Mouse (Mus musculus): ENCODE results near the gene Phc2. TPM values are rescaled to one million over a fixed set of nuclear protein-coding genes. Genes with fewer than 3 reads are reported as not detected.
"Not testable (repeated sequence)": the region's sequence is repeated elsewhere in the genome, so short reads cannot be mapped to it uniquely, and the experiment has no call there.

Gene Phc2
- 100 to 1,000 TPM in 1 of 2 experiments, 10 to 100 TPM in 1; 99.6 to 102 TPM for total RNA-seq (2021)
- long read RNA-seq, transcript Phc2-202 (7 exons, 2,535 nt): major isoform, 117 of 205 reads
- long read RNA-seq, transcript Phc2-201 (15 exons, 3,949 nt): minor isoform, 13 of 205 reads
- long read RNA-seq, partial matches to known transcripts: 18 of 205 reads
- long read RNA-seq, other reads (novel, unspliced or antisense): 56 of 205 reads

DNA sequence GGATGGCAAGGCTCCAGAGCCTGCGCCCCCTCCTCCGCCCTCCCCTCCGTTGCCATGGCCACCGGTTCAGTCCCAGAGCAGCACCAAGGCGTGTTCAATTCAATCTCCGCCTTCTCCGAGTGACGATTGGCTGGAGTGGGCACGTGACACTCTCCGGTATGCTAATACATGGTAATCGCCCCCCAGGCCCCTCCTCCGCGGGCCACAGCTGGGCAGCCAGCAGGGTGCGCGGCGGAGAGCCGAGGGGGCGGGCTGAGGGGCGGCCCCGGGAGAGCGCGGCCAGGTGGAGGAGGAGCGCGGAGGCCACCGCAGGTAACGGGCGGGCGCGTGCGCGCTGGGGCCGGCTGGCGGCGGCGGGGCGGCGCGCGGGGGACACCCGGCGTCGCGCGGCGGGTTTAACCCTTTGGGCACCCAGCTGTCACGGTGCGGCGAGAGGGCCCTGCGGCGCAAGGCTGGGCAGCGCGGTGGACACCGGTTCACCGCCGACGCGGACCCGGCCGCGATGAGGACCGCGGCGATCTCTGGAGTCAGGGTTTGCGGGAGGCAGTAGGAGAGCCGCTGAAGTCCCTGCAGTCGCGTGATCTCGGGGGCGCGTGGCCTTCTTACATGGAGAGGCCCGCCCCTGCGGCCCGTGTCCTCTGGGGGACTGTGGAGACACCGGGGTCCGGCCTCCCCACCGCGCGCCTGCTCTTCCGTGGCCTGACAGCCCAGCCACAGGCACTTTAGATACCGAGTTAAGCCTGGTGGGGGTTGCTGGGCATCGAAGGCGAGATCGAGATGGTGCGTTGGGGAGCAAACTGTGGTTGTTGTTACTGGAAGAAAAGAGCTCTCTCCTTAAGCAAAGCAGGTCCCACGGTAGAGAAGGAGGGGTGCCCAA lies at the start of gene Phc2:
Gene Phc2, plus strand, starts transcription at position 198 of the 877 bp plus-strand sequence.
- DNase-seq (ENCODE audit: low spot score in 2 of 2): peak; percentile 94 to 98

DNA sequence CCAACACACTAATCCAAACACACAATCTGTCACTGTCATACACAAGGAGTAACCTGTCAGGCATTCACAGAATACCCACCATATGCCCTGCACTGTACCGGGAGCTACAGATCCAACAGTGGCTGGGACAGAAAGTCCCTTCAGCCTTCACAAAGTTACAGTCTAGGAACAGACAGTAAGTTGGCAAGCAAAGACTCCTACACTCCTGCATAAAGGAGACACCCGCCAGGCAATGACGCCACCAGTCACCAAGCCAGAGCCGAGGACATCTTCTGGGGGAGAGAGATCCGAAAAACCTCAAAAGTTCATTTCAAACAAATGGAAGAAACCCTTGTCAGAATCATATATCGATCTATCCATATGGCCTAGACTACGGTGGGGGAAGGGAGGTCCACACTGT lies 47.9 kb upstream of the Phc2 start:
- DNase-seq (ENCODE audit: low spot score in 2 of 2): peak in 1 of 2 experiments; percentile 73

DNA sequence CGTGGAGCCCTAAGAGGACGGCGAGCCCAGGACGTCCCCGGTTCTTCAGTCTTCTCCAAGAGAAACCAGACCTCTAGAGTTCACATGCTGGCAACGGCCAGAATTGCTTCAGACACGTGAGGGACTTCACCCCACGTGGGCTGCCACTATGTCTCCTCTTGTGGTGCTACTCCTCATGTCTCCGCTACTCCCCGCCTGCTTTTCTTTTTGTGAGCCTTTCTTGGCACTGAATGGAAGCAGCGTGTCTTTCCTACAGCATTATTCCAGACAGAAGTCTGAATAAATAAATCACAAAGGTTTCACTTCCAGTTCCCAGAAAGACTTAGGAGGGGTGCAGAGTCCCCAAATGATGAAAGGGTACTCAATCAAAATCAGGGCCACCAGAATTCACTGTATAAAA lies 46.8 kb upstream of the Phc2 start:
- DNase-seq (ENCODE audit: low spot score in 2 of 2): peak in 1 of 2 experiments; percentile 52

DNA sequence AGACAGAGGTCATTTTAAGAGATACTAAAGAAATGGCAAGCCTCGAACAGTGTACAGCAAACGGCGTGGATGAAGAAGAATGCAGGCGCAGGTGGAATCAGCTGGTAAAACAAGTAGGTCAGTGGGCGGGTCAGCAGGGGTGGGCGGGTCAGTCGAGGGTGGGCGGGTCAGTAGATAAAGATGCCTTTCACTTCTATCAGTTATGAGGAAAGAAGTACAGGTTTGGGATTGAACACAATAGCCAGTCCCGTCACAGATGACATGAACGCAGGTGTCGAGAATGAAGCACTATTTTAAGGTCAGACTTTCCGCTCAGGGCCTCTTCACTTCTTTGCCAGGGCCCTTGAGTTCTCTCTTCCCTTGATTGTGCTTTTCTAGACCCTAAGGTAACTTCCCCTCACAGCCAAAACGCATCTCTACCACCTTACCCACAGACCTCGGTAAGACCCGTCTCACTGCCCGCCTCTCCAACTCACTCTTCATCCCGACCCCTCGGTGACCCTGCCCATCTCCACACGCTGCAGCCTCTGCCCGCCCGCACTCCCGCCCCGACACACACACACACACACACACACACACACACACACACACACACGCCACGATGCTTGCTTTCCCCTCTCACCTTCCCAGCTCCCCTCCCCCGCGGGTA lies 45.1 kb upstream of the Phc2 start:
- no peak for DNase-seq (ENCODE audit: low spot score in 2 of 2)

DNA sequence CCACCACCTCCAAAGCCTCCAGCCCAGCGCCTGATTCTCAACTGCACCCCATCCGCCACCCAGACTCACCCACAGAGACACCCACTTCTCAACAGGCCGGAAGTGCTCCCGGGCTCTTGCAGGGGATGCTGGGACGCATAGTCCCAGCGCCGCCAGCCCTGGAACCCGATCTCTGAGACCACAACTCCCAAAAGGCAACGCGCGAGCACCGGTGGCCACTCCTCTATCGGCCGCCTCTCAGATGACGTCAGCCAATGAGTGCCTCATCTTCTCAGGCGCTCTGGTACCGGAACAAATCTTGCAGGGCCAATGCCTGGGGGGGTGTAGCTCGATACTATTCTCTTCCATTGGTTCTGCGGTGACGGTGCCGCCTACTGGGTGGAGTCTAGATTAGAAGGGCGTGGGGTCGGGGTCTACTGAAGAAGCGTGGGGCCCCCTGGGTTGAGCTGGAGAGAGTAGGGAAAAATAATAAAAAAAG lies 44.5 kb upstream of the Phc2 start, which contains the start of gene Zscan20:
Gene Zscan20, minus strand, starts transcription at position 174 of the 478 bp plus-strand sequence.
- peak; percentile 98 to 99 for DNase-seq (ENCODE audit: low spot score in 2 of 2)

DNA sequence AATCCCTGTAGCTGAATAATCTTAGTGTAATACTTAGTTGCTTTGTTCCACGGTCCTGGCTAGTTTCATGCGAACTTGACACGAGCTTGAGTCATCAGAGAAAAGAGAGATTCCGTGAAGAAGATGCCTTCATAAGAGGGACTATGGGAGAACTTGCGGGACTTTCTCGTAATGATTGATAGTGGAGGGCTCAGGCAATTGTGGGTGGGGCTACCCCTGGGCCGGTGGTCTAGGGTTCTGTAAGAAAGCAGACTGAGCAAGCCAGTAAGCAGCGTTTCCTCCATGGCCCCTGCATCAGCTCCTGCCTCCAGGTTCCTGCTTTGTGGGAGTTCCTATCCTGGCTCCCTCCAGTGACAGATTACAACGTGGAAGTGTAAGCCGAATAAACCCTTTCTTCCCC lies 43.8 kb upstream of the Phc2 start:
- DNase-seq (ENCODE audit: low spot score in 2 of 2): no peak

DNA sequence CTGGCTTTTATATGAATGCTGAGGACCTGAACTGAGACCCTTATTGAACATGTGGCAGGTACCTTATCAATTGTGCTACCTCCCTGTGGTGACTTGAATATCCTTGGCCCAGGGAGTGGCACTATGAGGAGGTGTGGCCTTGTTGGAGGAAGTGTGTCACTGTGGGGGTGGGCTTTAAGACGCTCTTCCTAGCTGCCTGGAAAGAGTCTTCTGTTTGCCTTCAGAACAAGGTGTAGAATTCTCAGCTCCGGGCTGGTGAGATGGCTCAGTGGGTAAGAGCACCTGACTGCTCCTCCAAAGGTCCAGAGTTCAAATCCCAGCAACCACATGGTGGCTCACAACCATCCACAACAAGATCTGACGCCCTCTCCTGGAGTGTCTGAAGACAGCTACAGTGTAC lies 42.8 kb upstream of the Phc2 start:
- not testable (repeated sequence) for DNase-seq (ENCODE audit: low spot score in 2 of 2)

DNA sequence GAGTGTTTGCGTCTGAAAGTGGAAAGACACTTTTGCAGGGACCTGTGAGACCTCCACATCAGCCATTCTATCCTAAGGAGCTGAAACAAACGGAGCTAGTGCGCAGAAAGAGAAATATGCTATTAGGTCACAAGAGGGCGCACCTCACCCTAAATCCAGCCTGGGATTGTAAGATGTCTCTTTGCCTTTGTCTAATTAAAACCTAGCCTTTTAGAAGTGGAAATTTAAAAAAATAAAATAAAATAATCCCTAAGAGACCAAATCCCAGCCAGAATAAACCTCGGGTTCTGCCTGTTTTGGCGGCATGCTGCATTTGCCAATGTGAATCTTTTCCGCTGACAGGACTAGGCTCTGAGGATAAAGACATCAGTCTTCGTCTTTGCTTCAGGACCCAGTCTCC lies 41.2 kb upstream of the Phc2 start:
- peak in 1 of 2 experiments; percentile 80 for DNase-seq (ENCODE audit: low spot score in 2 of 2)

DNA sequence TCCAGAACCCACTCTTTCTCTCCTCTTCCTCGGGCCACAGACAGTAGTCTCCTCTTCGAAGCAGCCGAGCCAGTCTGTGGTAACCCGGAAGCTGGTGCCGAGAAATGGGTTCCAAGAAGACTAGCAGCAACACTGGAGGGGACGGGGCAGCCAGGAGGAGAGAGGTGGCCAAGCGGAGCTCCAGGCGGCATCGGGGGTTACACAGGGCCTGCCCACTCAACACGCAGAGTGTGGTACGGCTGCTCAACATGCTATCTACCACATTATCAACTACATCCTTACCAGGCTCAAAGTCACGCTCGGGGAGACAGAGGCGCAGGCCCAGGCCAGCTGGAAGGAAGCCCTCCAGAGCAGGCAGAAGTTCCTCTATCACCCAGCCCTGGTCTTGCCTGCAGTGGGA lies 38.7 kb upstream of the Phc2 start:
- DNase-seq (ENCODE audit: low spot score in 2 of 2): no peak

DNA sequence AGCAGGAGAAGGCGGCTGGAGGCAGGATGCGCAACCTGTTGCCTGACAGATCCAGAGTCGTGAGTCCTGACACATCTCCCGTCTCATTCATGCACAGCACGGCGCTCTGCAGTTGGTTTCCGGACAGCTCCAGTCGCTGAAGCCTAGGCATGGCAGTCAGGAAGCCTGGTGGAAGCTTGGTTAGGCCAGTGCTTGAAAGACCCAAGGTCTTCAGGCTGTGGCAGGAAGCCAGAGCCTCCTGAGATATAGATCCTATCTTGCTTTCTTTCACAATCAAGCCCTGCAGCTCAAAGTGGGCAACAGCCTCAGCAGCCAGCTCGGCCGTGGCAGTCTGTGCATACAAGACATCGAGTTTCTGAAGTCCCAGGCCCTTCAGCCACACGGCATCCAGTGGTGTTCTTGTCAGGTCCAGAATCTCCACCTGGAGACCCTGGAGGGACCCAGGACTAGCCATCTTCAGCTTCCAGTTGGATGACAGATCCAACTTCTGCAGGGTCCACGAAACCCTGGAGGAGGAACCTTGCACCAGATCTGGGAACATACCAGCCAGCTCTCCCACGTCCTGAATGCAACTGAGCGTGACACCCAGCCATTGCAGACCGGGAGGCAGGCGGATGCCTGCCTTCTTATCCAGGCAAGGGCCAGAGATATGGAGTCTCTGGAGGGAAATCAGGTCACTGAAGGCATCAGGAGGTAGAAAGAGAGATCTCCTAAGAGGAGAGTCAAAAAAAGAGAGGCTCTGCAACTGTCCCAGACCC lies 37.0 kb upstream of the Phc2 start:
- DNase-seq (ENCODE audit: low spot score in 2 of 2): no peak

DNA sequence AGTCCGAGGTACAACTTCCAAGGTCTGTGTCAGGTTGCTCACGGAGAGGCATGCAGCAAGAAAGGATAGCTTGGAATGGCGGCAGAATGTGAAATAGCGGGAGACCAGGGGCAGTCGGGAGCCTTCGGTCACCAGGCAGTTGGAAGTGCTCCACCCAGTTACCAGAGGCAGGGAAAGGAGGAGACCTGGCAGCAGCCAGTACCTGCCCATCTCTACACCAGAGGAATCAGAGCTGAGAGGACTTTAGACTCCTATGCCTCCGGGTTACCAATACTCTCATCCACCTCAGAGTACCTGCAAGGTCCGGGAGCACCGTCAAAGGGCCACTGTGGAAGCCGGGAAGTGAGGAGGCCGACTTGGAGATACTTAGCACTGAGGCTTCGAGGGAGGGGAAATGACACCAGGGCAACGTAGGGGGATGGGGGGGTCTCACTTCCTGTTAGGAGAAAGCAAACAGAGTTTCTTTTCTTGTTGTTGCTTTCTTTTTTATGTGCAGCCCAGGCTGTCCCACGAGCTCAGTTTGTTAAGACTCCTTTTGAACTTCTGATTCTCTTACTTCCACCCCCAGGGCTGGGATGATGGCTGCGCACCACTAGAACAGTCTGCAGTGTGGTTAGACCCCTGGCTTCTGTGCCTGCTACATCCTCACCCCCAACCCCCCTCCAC lies 36.1 kb upstream of the Phc2 start, which contains the start of gene Tlr12:
Gene Tlr12, minus strand, starts transcription at position 374 of the 666 bp plus-strand sequence.
- DNase-seq (ENCODE audit: low spot score in 2 of 2): no peak

DNA sequence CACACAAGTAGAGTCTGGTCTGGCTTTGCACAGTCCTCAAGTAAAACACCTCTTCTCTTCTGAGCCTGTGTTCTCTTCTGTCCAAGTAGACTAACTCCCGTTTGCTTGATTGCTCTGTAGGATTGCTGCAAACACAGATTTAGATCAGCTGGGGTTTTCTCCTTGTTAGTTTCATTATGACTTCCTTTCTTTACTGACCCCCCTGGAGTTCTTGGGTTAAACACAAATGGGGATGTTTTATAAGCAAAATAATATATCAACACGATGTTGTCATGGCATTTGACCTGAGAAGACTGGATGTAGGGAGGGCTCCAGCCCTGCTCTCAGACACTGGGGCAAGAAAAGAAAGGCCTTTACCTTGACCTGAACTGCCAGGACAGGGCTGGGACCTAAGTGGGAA lies 35.5 kb upstream of the Phc2 start:
- no peak for DNase-seq (ENCODE audit: low spot score in 2 of 2)

DNA sequence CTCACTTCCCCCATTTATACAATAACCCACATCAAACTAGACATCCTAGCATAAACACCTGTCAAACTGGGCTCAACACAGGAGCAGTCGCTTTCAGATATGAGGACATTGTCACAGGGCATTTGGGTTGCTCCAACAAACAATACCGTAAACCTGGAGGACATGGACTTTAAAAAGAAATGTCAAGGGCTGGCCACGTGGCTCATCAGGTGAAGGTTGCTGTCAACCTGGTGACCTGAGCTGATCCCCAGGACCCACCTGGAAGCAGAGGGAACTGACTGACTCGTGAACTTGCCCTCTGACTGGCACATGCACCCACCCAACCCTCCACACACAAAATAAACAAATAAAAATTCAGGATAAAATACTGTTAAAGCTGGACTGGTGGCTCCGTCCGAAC lies 33.9 kb upstream of the Phc2 start:
- DNase-seq (ENCODE audit: low spot score in 2 of 2): no peak

DNA sequence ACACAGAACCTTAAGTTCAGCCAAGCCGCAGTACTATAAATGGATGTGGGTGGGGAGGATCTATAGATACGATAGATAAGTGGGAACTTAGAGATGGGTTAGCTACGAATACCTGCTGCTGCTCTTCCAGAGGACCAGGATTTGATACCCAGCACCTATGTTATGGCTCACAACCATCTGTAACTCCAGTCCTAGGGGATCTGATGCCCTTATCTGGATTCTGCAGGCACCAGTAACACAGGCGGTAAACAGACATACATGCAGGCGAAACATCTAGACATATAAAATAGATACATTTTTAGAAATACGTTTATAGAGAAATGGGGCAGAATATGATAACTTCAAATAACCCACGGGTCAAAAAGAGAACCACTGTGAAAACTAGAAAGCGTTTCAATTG lies 33.4 kb upstream of the Phc2 start:
- DNase-seq (ENCODE audit: low spot score in 2 of 2): no peak

DNA sequence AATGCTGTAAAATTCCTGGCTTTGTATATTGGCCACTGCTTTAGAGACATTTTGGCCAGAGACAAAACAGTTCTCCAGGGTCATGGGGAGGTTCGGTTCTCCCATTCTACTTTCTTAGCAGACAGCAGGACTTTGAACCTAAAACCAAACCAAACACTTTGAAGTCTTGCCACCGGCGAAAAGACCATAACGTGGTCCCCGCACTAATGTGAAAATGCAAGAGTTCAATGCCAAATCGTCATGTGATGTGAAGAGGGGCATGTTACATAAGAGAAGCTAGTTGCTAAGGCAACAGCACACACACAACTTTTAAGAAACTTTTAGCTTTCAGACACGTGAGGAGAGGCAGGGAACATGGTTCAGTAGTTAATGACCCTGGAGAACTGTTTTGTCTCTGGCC lies 19.1 kb upstream of the Phc2 start:
- peak in 1 of 2 experiments; percentile 41 for DNase-seq (ENCODE audit: low spot score in 2 of 2)

DNA sequence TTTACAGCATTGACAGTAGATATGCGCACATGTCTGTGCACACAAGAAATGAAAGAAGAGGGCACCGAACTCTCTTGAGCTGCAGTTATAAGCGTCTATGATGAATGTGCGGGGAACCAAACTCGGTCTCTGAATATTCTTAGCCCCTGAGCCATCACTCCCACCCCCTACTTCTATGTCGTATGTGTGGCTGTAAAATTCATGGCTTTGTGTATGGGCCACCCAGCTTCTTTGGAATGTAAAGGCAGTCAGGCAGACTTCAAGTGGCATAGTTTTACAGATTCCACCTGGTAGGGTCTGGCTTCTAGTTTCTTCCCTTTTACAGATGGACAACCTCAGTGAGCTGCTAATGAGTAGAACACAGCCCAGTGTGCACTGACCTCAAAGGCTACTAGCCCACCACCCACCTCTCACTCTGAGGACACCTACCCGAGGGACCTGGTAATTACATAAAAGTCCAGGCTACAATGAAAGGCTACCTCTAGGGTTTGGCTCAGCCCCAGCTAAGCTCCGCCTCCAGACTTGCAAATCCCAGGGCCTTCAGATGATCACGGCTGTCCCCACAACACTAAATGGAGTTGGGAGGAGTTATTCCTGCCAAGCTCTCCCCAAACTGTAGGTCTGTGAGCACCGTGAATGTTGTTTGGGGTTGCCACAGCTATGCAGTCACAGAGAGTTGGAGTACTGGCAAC lies 18.5 kb upstream of the Phc2 start:
- DNase-seq (ENCODE audit: low spot score in 2 of 2): no peak

DNA sequence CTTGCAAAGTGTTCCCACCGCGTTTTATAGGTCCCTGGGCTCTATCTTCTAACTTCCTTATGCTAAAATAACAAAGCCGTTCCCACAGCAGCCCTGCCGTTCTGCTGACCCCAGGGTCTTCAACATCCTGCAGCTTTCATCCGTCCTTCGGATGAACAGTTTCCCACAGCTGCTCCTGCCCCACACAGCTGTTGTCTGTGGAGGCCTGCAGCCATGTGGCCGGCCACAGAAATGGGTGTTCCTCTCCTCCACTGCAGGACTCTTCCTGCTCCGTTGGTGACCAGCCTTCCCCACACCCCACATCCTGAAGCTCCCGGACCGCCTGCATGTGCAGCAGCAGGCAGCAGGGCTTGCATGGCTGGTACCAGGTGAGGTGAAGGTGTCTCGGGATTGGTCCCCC lies 17.3 kb upstream of the Phc2 start:
- no peak for DNase-seq (ENCODE audit: low spot score in 2 of 2)

DNA sequence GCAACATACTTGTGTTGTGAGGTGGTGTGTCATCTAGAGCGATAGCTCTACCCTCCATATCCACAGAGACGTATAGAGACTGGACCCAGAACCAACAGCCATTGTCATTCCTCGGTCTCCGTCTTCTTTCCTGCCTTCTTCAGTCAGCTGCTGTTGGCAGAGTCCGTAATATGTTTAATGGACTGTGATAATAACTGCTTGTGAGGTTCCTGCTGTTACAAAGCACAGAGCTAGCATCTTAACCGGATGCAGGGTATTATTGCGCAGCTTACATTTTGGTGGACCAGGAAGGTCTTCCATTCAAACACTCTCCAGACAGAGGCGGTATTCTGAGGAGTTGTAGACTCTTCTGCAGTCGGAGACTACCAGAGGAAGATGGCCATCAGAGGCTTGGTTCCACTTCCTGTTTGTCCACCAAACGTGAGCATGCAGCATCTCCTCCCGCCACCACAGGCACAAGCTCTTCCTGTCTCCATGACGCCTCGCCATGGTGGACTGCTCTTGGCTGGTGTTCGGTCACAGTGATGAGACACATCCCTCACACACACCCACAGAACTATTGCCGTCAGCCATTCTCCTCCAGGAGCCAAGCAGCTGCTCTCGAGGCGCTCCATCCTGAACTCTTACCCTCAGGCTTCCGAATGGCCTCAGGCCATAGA lies 16.1 kb upstream of the Phc2 start:
- no peak for DNase-seq (ENCODE audit: low spot score in 2 of 2)
